Mouse (Mus musculus): Measurements from ENCODE around the gene Hist1h4m. TPM values are rescaled to one million over a fixed set of nuclear protein-coding genes. Genes with fewer than 3 reads are reported as not detected.
A peak's percentile ranks its signal among the peaks of the same experiment; 100 is the strongest.
"Not testable (repeated sequence)": the region's sequence is repeated elsewhere in the genome, so short reads cannot be mapped to it uniquely, and the experiment has no call there.

Hist1h4m gene
- not detected for polyA plus RNA-seq (2012; fragmentation: generic; extraction: Trizol)

DNA sequence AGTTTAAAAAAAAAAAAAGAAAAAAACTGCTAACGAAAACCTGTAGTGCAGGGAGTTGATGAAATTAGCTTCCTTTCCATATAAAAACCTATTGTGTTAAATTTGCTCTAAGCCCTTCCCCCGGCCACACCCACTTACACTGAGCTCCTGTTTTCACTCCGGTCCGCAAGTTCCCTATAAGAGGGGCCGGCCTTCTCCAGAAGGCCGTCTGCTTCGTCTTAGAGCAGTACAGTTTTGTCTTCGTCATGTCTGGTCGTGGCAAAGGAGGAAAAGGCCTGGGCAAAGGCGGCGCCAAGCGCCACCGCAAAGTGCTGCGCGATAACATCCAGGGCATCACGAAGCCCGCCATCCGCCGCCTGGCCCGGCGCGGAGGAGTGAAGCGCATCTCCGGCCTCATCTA is at the start of gene Hist1h4m:
Hist1h4m (plus strand) TSS at position 208 of the 400 bp plus-strand sequence.
- H3K4me2 ChIP-seq (ENCODE audit: low read depth), result peak within 1 kb of the TSS; percentile 50
- not testable (repeated sequence) for H3K4me3 ChIP-seq

DNA sequence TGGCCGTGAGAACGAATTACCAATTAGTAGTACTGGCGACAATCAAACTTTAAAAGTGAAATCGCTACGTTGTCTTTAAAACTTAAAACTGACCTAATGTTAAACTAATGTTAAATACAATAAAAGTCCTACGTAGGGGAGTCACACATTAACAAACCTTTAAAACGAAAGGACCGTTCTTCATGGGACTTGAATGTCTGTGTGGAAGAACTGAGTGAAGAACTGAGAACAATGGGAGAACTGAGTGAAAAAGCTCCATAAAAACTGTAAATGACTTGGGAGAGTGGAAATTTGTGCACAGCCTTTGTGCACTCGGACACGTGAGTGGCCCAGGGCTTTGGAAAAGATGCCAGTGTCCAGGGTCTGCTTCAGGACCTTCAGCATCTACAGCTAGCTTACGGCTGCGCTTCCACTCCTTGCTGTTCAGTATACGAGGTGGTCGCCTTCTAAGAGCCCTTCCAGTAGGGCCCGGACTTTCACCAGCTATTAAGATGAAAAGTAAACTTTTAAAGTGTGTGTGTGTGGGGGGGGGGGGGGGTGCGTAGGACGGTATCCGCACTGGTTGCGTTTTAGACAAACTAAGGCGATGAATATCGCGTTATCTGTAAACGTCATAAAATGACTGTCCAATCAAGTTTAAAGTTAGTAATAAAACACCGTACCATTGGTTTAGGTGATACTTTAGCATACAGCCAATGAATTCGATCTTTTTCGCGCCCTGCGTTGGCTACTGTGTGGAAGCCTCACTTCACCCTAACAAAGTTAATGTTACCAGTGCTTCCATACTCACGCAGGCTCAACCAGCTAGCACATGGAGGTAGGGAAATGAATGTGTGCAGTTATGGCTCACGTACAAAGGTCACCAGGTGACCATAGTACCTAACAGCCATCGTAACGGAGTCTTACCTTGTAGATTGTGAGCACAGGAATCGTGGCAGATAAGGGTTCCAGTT is 32.5 kb upstream of the Hist1h4m start:
- TF ChIP-seq TCF3 (IDR thresholded peaks at IDR 0.05; ENCODE audit: insufficient read length, low read depth) (no peak), SRF (IDR thresholded peaks at IDR 0.05; ENCODE audit: control insufficient read depth, insufficient read length, low read depth) (no peak), USF1 (IDR thresholded peaks at IDR 0.05; ENCODE audit: low read depth) (no peak), POLR2AphosphoS2 (IDR thresholded peaks at IDR 0.05; ENCODE audit: insufficient read length, low read depth) (peak; percentile 98), POLR2A (IDR thresholded peaks at IDR 0.05; ENCODE audit: insufficient read length, low read depth) (peak; percentile 93), MYOD1 (IDR thresholded peaks at IDR 0.05; ENCODE audit: control insufficient read depth in 1 of 3, insufficient read length in 2 of 3, low read depth in 2 of 3) (no peak), E2F4 (IDR thresholded peaks at IDR 0.05; ENCODE audit: insufficient read depth) (peak; percentile 92), REST (IDR thresholded peaks at IDR 0.05; ENCODE audit: insufficient read depth, insufficient read length) (no peak), MAX (IDR thresholded peaks at IDR 0.05; ENCODE audit: low read depth) (no peak)
- peak overlapping the region; percentile 58 for H3K4me3 ChIP-seq
- H3K4me2 ChIP-seq (ENCODE audit: low read depth), result peak overlapping the region; percentile 95
- H3K79me2 ChIP-seq (ENCODE audit: control insufficient read depth, insufficient read depth), result no peaks in the 10 kb centered on the region
- H3ac ChIP-seq (ENCODE audit: control insufficient read depth, insufficient read length), result peak overlapping the region; percentile 30
- H3K27me3 ChIP-seq (ENCODE audit: control insufficient read depth, insufficient read depth, insufficient read length), result no peaks in the 10 kb centered on the region
- peaks cover 2% of the 10 kb centered on the region for H3K36me3 ChIP-seq (ENCODE audit: control insufficient read depth, insufficient read depth)

More for the DNA sequence above, at the start of gene Hist1h4m:
- H3K36me3 ChIP-seq (ENCODE audit: control insufficient read depth, insufficient read depth); H3K27me3 ChIP-seq (ENCODE audit: control insufficient read depth, insufficient read depth, insufficient read length); H3K79me2 ChIP-seq (ENCODE audit: control insufficient read depth, insufficient read depth); H3ac ChIP-seq (ENCODE audit: control insufficient read depth, insufficient read length): not testable (repeated sequence)

DNA sequence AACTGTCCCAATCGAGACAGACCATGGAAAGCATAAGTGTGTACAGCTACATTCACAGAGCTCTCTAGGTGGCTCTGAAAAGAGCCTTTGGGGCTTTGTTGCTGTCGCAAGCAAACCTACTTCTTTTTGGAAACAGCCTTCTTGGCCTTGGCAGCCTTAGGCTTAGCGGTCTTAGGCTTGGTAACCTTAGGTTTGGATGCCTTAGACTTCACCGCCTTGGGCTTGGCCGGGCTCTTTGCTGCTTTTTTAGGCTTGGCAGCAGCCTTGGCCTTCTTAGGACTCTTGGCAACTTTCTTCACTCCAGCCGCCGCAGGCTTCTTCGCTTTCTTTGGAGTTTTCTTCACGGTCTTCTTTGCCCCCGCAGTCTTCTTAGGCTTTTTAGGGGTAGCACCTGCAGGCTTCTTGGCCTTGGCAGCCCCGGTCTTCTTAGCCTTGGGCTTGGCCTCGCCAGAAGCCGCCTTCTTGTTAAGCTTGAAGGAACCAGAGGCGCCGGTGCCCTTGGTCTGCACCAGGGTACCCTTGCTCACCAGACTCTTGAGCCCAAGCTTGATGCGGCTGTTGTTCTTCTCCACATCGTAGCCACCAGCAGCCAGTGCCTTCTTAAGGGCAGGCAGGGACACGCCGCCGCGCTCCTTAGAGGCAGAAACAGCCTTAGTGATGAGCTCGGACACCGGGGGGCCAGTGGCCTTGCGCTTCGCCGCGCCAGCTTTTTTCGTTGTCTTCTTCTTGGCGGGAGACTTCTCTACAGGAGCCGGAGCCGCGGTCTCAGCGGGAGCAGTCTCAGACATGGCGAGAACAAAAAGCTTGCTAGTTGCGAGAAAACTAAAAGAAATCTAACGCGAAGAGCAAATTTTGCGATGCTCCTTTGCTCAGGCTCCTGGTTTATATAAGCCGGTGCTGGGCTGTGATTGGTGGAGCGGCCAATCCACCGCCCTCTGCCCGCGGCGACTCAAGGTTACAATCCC is 31.5 kb upstream of the Hist1h4m start, which contains the start of gene Hist1h1b:
Hist1h1b (minus strand) TSS at position 859 of the 965 bp plus-strand sequence.
- peak within 1 kb of the TSS; percentile 30 for H3ac ChIP-seq (ENCODE audit: control insufficient read depth, insufficient read length)
- TF ChIP-seq TCF3 (IDR thresholded peaks at IDR 0.05; ENCODE audit: insufficient read length, low read depth), result no peak
- peak; percentile 99 for TF ChIP-seq POLR2A (IDR thresholded peaks at IDR 0.05; ENCODE audit: insufficient read length, low read depth)
- peak; percentile 99 for TF ChIP-seq POLR2AphosphoS2 (IDR thresholded peaks at IDR 0.05; ENCODE audit: insufficient read length, low read depth)
- H3K27me3 ChIP-seq (ENCODE audit: control insufficient read depth, insufficient read depth, insufficient read length), result no peaks in the 10 kb centered on the region
- H3K4me2 ChIP-seq (ENCODE audit: low read depth), result peak within 1 kb of the TSS; percentile 95
- peak within 1 kb of the TSS; percentile 58 for H3K4me3 ChIP-seq
- H3K36me3 ChIP-seq (ENCODE audit: control insufficient read depth, insufficient read depth), result no peaks in the 10 kb centered on the region
- no peaks in the 10 kb centered on the region for H3K79me2 ChIP-seq (ENCODE audit: control insufficient read depth, insufficient read depth)

DNA sequence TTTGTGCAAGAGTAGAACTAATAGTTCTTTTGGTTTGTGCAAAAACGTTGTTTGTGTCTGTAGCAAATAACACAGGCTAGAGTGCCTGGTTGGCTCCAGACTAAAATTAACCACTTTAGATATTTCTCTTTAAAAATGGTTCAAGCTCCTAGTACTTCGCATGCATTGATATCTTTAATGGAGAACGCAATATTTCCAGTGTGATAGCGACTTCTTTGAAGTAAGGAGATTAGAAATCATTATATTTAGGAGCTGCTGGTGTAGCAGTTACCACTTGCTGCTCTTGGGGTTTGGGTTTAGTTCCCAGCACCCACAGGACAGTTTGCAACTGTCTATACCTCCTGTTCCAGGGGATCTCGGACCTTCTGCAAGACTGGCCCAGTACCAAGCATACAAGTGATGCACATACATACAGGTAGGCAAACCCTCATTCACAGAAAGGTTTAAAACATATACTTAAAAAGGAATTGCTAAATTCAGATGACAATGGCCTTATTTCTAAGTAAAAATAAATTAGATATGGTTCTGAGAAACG is 30.5 kb upstream of the Hist1h4m start:
- H3K36me3 ChIP-seq (ENCODE audit: control insufficient read depth, insufficient read depth), result no peaks in the 10 kb centered on the region
- H3K4me3 ChIP-seq, result peak overlapping the region; percentile 58
- H3K27me3 ChIP-seq (ENCODE audit: control insufficient read depth, insufficient read depth, insufficient read length), result no peaks in the 10 kb centered on the region
- TF ChIP-seq E2F4 (IDR thresholded peaks at IDR 0.05; ENCODE audit: insufficient read depth) (no peak), CEBPB (IDR thresholded peaks at IDR 0.05; ENCODE audit: insufficient read depth, poor library complexity, severe bottlenecking) (no peak), REST (IDR thresholded peaks at IDR 0.05; ENCODE audit: insufficient read depth, insufficient read length) (no peak), USF1 (IDR thresholded peaks at IDR 0.05; ENCODE audit: low read depth) (no peak), TCF3 (IDR thresholded peaks at IDR 0.05; ENCODE audit: insufficient read length, low read depth) (no peak), MAX (IDR thresholded peaks at IDR 0.05; ENCODE audit: low read depth) (no peak), MYOG (IDR thresholded peaks at IDR 0.05; ENCODE audit: control insufficient read depth in 1 of 3, insufficient read depth in 1 of 3, insufficient read length in 2 of 3, low read depth in 2 of 3) (no peak), SRF (IDR thresholded peaks at IDR 0.05; ENCODE audit: control insufficient read depth, insufficient read length, low read depth) (no peak), POLR2A (IDR thresholded peaks at IDR 0.05; ENCODE audit: insufficient read length, low read depth) (no peak), MYOD1 (IDR thresholded peaks at IDR 0.05; ENCODE audit: control insufficient read depth in 1 of 3, insufficient read length in 2 of 3, low read depth in 2 of 3) (no peak), POLR2AphosphoS2 (IDR thresholded peaks at IDR 0.05; ENCODE audit: insufficient read length, low read depth) (no peak), TCF12 (IDR thresholded peaks at IDR 0.05; ENCODE audit: insufficient read depth, poor library complexity, severe bottlenecking) (no peak)
- no peaks in the 10 kb centered on the region for H3K79me2 ChIP-seq (ENCODE audit: control insufficient read depth, insufficient read depth)
- H3K4me2 ChIP-seq (ENCODE audit: low read depth), result peak overlapping the region; percentile 95
- no peak overlapping the region for H3ac ChIP-seq (ENCODE audit: control insufficient read depth, insufficient read length)
